Mouse (Mus musculus): ENCODE data around the gene Tacr1. TPM values are rescaled to one million over a fixed set of nuclear protein-coding genes. Genes with fewer than 3 reads are reported as not detected.

The Tacr1 gene
- polyA plus RNA-seq, 1 experiment from 2014 or later: 0.22 TPM

DNA sequence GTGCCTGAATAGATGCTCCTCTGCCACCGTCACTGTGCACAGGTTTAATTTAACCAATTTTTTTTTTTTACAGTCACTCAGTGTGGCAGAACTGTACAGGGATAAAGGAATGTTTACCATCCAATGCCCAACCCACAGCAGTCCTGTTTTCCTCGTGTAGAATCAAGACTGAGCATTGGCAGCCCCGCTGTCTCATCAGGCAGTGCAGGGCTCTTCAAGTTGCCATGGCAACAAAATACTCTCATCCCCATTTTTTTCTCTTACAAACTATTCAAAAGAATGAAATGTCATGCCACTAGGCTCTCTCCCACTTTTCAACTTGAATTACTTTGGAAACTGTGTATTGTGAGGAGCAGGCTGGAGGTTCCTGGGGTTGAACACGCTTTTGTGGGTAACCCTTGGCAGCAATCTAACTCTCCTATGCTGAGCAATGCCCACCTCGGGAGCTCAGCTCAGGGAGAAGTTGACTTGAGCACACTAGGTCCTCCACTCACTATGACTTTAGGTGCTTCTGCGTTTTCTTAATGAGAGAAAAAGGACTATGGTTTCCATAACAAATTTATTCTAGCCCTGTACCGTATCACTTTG is 207.3 kb downstream of the Tacr1 start:
- no peak for TF ChIP-seq CTCF (IDR thresholded peaks at IDR 0.05)
- ChIA-PET CTCF (no interaction called here), POLR2A (no interaction called here)
- H3K27me3 ChIP-seq: no peaks in the 10 kb centered on the region
- ATAC-seq: no peak
- no peak for DNase-seq (ENCODE audit: low read depth, low spot score)
- in situ Hi-C loops (cut with MboI; ENCODE audit: low pct_unique_long_range_greater_than_20kb): loop anchor here (25.0 kb wide), 1 partner anchor 647 kb away; the partner anchor contains the start of gene Mrpl19
